Mouse (Mus musculus): ENCODE data around the gene Dscaml1.

Dscaml1 gene

GRCm38 (mm10) chr9:45677952-45678663 lies 251.7 kb downstream of the Dscaml1 start:
- in situ Hi-C loops (cut with MboI, MseI), result no loop called here

GRCm38 (mm10) chr9:45678664-45679026 lies 252.2 kb downstream of the Dscaml1 start:
- in situ Hi-C loops (cut with MboI, MseI), result no loop called here

GRCm38 (mm10) chr9:45682461-45682998 lies 256.1 kb downstream of the Dscaml1 start:
- in situ Hi-C loops (cut with MboI, MseI), result no loop called here

- in situ Hi-C loops (cut with MboI, MseI), result no loop called here
Measured at GRCm38 (mm10) chr9:45693424-45694237, 267.2 kb downstream of the Dscaml1 start.

- in situ Hi-C loops (cut with MboI, MseI), result no loop called here
Measured at GRCm38 (mm10) chr9:45694256-45694655, 267.8 kb downstream of the Dscaml1 start.

GRCm38 (mm10) chr9:45699171-45699570 lies 272.7 kb downstream of the Dscaml1 start:
- in situ Hi-C loops (cut with MboI, MseI), result no loop called here

- in situ Hi-C loops (cut with MboI, MseI), result loop anchor here (5.0 kb wide), 1 partner anchor 101 kb away; no protein-coding TSS in a partner anchor
Measured at GRCm38 (mm10) chr9:45703236-45703635, 276.8 kb downstream of the Dscaml1 start.

- in situ Hi-C loops (cut with MboI, MseI), result loop anchor here (5.0 kb wide), 1 partner anchor 102 kb away; no protein-coding TSS in a partner anchor
Measured at GRCm38 (mm10) chr9:45704441-45704840, 278.0 kb downstream of the Dscaml1 start.

GRCm38 (mm10) chr9:45710300-45710699 lies 283.9 kb downstream of the Dscaml1 start:
- in situ Hi-C loops (cut with MboI, MseI), result no loop called here

GRCm38 (mm10) chr9:45715387-45715786 lies 289.0 kb downstream of the Dscaml1 start:
- in situ Hi-C loops (cut with MboI, MseI), result no loop called here

- in situ Hi-C loops (cut with MboI, MseI), result no loop called here
Measured at GRCm38 (mm10) chr9:45719997-45720396, 293.6 kb downstream of the Dscaml1 start.

- in situ Hi-C loops (cut with MboI, MseI), result no loop called here
Measured at GRCm38 (mm10) chr9:45731851-45732250, 305.4 kb downstream of the Dscaml1 start.

GRCm38 (mm10) chr9:45733246-45733645 lies 306.8 kb downstream of the Dscaml1 start:
- in situ Hi-C loops (cut with MboI, MseI), result no loop called here

- in situ Hi-C loops (cut with MboI, MseI), result no loop called here
Measured at GRCm38 (mm10) chr9:45739001-45739701, 312.7 kb downstream of the Dscaml1 start.

- in situ Hi-C loops (cut with MboI, MseI), result no loop called here
Measured at GRCm38 (mm10) chr9:45739702-45740583, 313.5 kb downstream of the Dscaml1 start.

- in situ Hi-C loops (cut with MboI, MseI), result no loop called here
Measured at GRCm38 (mm10) chr9:45740584-45740980, 314.2 kb downstream of the Dscaml1 start.

- in situ Hi-C loops (cut with MboI, MseI), result no loop called here
Measured at GRCm38 (mm10) chr9:45745451-45745850, 319.0 kb downstream of the Dscaml1 start.

- in situ Hi-C loops (cut with MboI, MseI), result no loop called here
Measured at GRCm38 (mm10) chr9:45749917-45750316, 323.5 kb downstream of the Dscaml1 start.

- in situ Hi-C loops (cut with MboI, MseI), result no loop called here
Measured at GRCm38 (mm10) chr9:45754452-45755091, 328.1 kb downstream of the Dscaml1 start.

GRCm38 (mm10) chr9:45766195-45766594 lies 339.8 kb downstream of the Dscaml1 start:
- in situ Hi-C loops (cut with MboI, MseI), result no loop called here

Measured in T-helper 1 cell (primary cell).